Mouse (Mus musculus): Measurements from ENCODE around the gene Uqcc1.

GRCm38 (mm10) chr2:155973348-155973747, 43.2 kb upstream of the Uqcc1 start:
- TF ChIP-seq CTCF (IDR thresholded peaks at IDR 0.05; ENCODE audit: insufficient read depth, low read length) (no peak), POLR2A (IDR thresholded peaks at IDR 0.05; ENCODE audit: borderline replicate concordance, extremely low read depth, low read depth, low read length) (no peak)
